ENCODE assay signal across 9 mouse cellular contexts in genomic region chr9:25570436-25570835, GRCm38 (mm10).
A peak's percentile ranks its signal among the peaks of the same experiment; 100 is the strongest.
DNase-seq lines count a peak whose midpoint lies in the region; ATAC-seq and TF ChIP-seq lines count a peak whose summit lies in the region.
"Had no signal": no experiment of that assay in that cellular context is flagged by ENCODE, and none has a peak within 500 bp of the region (broad histone marks: within the 10 kb centered on the region; RNA-seq: fewer than 3 reads in every experiment).

No protein-coding gene starts in this region.

- 0 out of 2 replicates have a peak overlapping the region, but pooled peaks have one; percentile 11 for H3K9ac ChIP-seq in heart, embryonic 14.5 days (ENCODE audit: low read length)
- no peak overlapping the region for H3K9ac ChIP-seq in kidney, embryonic 16.5 days (replicated peaks; ENCODE audit: low read length)
- no peak overlapping the region for H3K9ac ChIP-seq in hindbrain, embryonic 13.5 days
- H3K9ac ChIP-seq: hindbrain, embryonic 15.5 days had no signal

- 0 out of 4 replicates have a peak overlapping the region, but pooled peaks have one; percentile 0 to 19 for H3K27ac ChIP-seq in heart, embryonic 14.5 days (replicated peaks in 1 of 2; ENCODE audit: control insufficient read depth in 1 of 2, insufficient read depth in 1 of 2, low read depth in 2 of 2, low read length in 2 of 2)
- peak overlapping the region; percentile 88 for H3K27ac ChIP-seq in bone marrow macrophage, adult 2 months (ENCODE audit: insufficient read depth, low read depth, low read length)
- no peak overlapping the region for H3K27ac ChIP-seq in kidney, embryonic 16.5 days (ENCODE audit: low read length)
- no peak overlapping the region for H3K27ac ChIP-seq in hindbrain, embryonic 10.5 days
- no peak overlapping the region for H3K27ac ChIP-seq in hindbrain, embryonic 13.5 days
- H3K27ac ChIP-seq: hindbrain, embryonic 15.5 days had no signal

- no peak for TF ChIP-seq POLR2A in bone marrow macrophage, adult 2 months (IDR thresholded peaks at IDR 0.05; ENCODE audit: borderline replicate concordance, low read depth, low read length)

- ATAC-seq in heart, embryonic 14.5 days (ENCODE audit: insufficient number of reproducible peaks, insufficient read depth, low FRiP score, low read depth) = no peak
- ATAC-seq in kidney, embryonic 16.5 days (ENCODE audit: low FRiP score, low TSS enrichment) = no peak
- ATAC-seq in hindbrain, embryonic 13.5 days (ENCODE audit: low FRiP score) = no peak

- peaks cover 17 to 51% of the 10 kb centered on the region in 2 experiments for H3K4me1 ChIP-seq in heart, embryonic 14.5 days (ENCODE audit: control insufficient read depth in 2 of 2, insufficient read depth in 2 of 2, low read length in 2 of 2)
- peaks cover 49% of the 10 kb centered on the region for H3K4me1 ChIP-seq in bone marrow macrophage, adult 2 months (ENCODE audit: control insufficient read depth, insufficient read depth, low read length)
- H3K4me1 ChIP-seq in kidney, embryonic 16.5 days (ENCODE audit: insufficient read depth, low read length) = no peaks in the 10 kb centered on the region; the same call in 1 of the 2 replicates
- H3K4me1 ChIP-seq in hindbrain, embryonic 10.5 days (replicated peaks) = no peaks in the 10 kb centered on the region; the same call in 1 of the 2 replicates
- H3K4me1 ChIP-seq in hindbrain, embryonic 13.5 days (replicated peaks) = peaks cover 15% of the 10 kb centered on the region

- H3K4me3 ChIP-seq in heart, embryonic 14.5 days (ENCODE audit: control insufficient read depth in 1 of 2, insufficient read depth in 1 of 2, low read depth in 1 of 2, low read length in 2 of 2) = no peak overlapping the region
- no peak overlapping the region for H3K4me3 ChIP-seq in bone marrow macrophage, adult 2 months (ENCODE audit: insufficient read depth, low read length)
- H3K4me3 ChIP-seq in kidney, embryonic 16.5 days (ENCODE audit: low read length) = no peak overlapping the region
- H3K4me3 ChIP-seq in hindbrain, embryonic 10.5 days = no peak overlapping the region
- H3K4me3 ChIP-seq in hindbrain, embryonic 13.5 days = no peak overlapping the region
- H3K4me3 ChIP-seq: hindbrain, embryonic 15.5 days had no signal

- H3K4me2 ChIP-seq in heart, embryonic 14.5 days (ENCODE audit: low read length) = no peak overlapping the region
- H3K4me2 ChIP-seq in kidney, embryonic 16.5 days (replicated peaks; ENCODE audit: low read depth, low read length) = no peak overlapping the region
- no peak overlapping the region for H3K4me2 ChIP-seq in hindbrain, embryonic 13.5 days
- H3K4me2 ChIP-seq: hindbrain, embryonic 15.5 days had no signal

- H3K9me3 ChIP-seq in heart, embryonic 14.5 days (ENCODE audit: control insufficient read depth, low read length) = no peaks in the 10 kb centered on the region
- H3K9me3 ChIP-seq in kidney, embryonic 16.5 days (ENCODE audit: low read length) = no peaks in the 10 kb centered on the region
- no peaks in the 10 kb centered on the region for H3K9me3 ChIP-seq in hindbrain, embryonic 10.5 days
- no peaks in the 10 kb centered on the region for H3K9me3 ChIP-seq in hindbrain, embryonic 13.5 days
- H3K9me3 ChIP-seq: hindbrain, embryonic 15.5 days had no signal

- H3K27me3 ChIP-seq in heart, embryonic 14.5 days (ENCODE audit: control insufficient read depth, insufficient read depth, low read length) = no peaks in the 10 kb centered on the region
- no peaks in the 10 kb centered on the region for H3K27me3 ChIP-seq in kidney, embryonic 16.5 days (ENCODE audit: insufficient read depth, low read length)
- H3K27me3 ChIP-seq in hindbrain, embryonic 10.5 days (ENCODE audit: insufficient read depth, poor library complexity, severe bottlenecking) = no peaks in the 10 kb centered on the region
- no peaks in the 10 kb centered on the region for H3K27me3 ChIP-seq in hindbrain, embryonic 13.5 days
- H3K27me3 ChIP-seq: hindbrain, embryonic 15.5 days had no signal

- H3K36me3 ChIP-seq in heart, embryonic 14.5 days (ENCODE audit: control insufficient read depth, insufficient read depth, low read length) = no peaks in the 10 kb centered on the region
- no peaks in the 10 kb centered on the region for H3K36me3 ChIP-seq in kidney, embryonic 16.5 days (ENCODE audit: insufficient read depth, low read length)
- no peaks in the 10 kb centered on the region for H3K36me3 ChIP-seq in hindbrain, embryonic 10.5 days
- no peaks in the 10 kb centered on the region for H3K36me3 ChIP-seq in hindbrain, embryonic 13.5 days
- H3K36me3 ChIP-seq: hindbrain, embryonic 15.5 days had no signal

- no peak for TF ChIP-seq CTCF in bone marrow macrophage, adult 2 months (IDR thresholded peaks at IDR 0.05; ENCODE audit: low read depth, low read length)

- no peak for DNase-seq in heart, adult 9 months (ENCODE audit: low spot score in 2 of 2)
- DNase-seq in gonadal fat pad, adult 2 months (ENCODE audit: low read depth) = peak; percentile 26
- peak; percentile 25 for DNase-seq in lung, postnatal 10 days
- no peak for DNase-seq in hindbrain, embryonic 10.5 days (ENCODE audit: low spot score)

- WGBS in heart, embryonic 14.5 days = 55% methylated on average over 9 of the region's 9 CpGs
- WGBS in kidney, embryonic 16.5 days = 79% methylated on average over 9 of the region's 9 CpGs
- 84% methylated on average over 9 of the region's 9 CpGs for WGBS in hindbrain, embryonic 10.5 days
- 90% methylated on average over 9 of the region's 9 CpGs for WGBS in hindbrain, embryonic 13.5 days

Comparison
In these comparisons a context has a peak if more than half of its experiments do, and no peak if none do; other contexts are left out.
1. H3K27ac ChIP-seq: peak in heart, embryonic 14.5 days (2 of 2) and bone marrow macrophage, adult 2 months (single experiment); none in kidney, embryonic 16.5 days (single experiment), hindbrain, embryonic 10.5 days (single experiment) and hindbrain, embryonic 13.5 days (single experiment).
2. DNase-seq: peak in gonadal fat pad, adult 2 months (single experiment) and lung, postnatal 10 days (single experiment); none in heart, adult 9 months (0 of 2) and hindbrain, embryonic 10.5 days (single experiment).